Mouse (Mus musculus) kidney, embryonic 14.5 days (tissue): ENCODE results near the gene 4930563M21Rik. TPM values are rescaled to one million over a fixed set of nuclear protein-coding genes. Genes with fewer than 3 reads are reported as not detected.
"Not testable (repeated sequence)": the region's sequence is repeated elsewhere in the genome, so short reads cannot be mapped to it uniquely, and the experiment has no call there.

Experiments used
- ATAC-seq: fragments of 200-750 bp; cut with Nextera tagmentation; 2 replicates; pipeline ENCODE4 v1.8.0; 2017; ENCODE audit warnings: moderate number of reproducible peaks, mild to moderate bottlenecking, moderate TSS enrichment, moderate library complexity; ENCODE audit not compliant: low FRiP score, low TSS enrichment
- H3K27ac ChIP-seq: fragments of 300-500 bp; sonication (generic); 2 replicates; pipeline ENCODE4 v1.5.1; 2014; ENCODE audit warnings: low read depth, mild to moderate bottlenecking, low read length, moderate library complexity, mixed read lengths
- H3K27me3 ChIP-seq: fragments of 300-500 bp; sonication (generic); 2 replicates; pipeline ENCODE4 v1.6.1; 2014; ENCODE audit warnings: mild to moderate bottlenecking, low read length; ENCODE audit not compliant: control insufficient read depth, insufficient read depth
- H3K36me3 ChIP-seq: fragments of 300-500 bp; sonication (generic); 2 replicates; pipeline ENCODE4 v1.6.1; 2014; ENCODE audit warnings: low read length, mixed read lengths; ENCODE audit not compliant: control insufficient read depth, insufficient read depth
- H3K4me1 ChIP-seq: fragments of 300-500 bp; sonication (generic); 2 replicates; pipeline ENCODE4 v1.6.1; 2014; ENCODE audit warnings: low read length, mixed read lengths; ENCODE audit not compliant: control insufficient read depth, insufficient read depth
- H3K4me2 ChIP-seq: fragments of 300-500 bp; sonication (generic); replicated peaks from 2 replicates; pipeline ENCODE4 v1.6.1; 2014; ENCODE audit warnings: low read depth, mild to moderate bottlenecking, low read length
- H3K4me3 ChIP-seq: fragments of 300-500 bp; sonication (generic); 2 replicates; pipeline ENCODE4 v1.5.1; 2014; ENCODE audit warnings: mild to moderate bottlenecking, low read length
- H3K9ac ChIP-seq: fragments of 300-500 bp; sonication (generic); 2 replicates; pipeline ENCODE4 v1.6.1; 2014; ENCODE audit warnings: low read depth, mild to moderate bottlenecking, low read length, moderate library complexity
- H3K9me3 ChIP-seq: fragments of 300-500 bp; sonication (generic); 2 replicates; pipeline ENCODE4 v1.6.1; 2016; ENCODE audit warnings: low read length; ENCODE audit not compliant: control insufficient read depth
- WGBS: fragments of 180-500 bp; shearing (Covaris S2); extraction: QIAGEN DNeasy Blood & Tissue Kit; methylation state at CpG from one replicate; pipeline ENCODE4 v1.1.7; 2014; 5-methylcytosine and 5-hydroxymethylcytosine counted together
- polyA plus RNA-seq: library from polyadenylated mRNA; unstranded; fragments of >200 nt; fragmentation: Nextera tagmentation; extraction: Ambion mirVana; gene quantifications from 2 replicates; pipeline ENCODE4 v1.2.1, GENCODE M21; 2014

The 4930563M21Rik gene
- polyA plus RNA-seq: not detected in 2 replicates

- Histone ChIP-seq H3K27me3 (no peaks in the 10 kb centered on the region), H3K27ac (no peak within 1 kb of the TSS), H3K36me3 (no peaks in the 10 kb centered on the region), H3K4me2 (no peak within 1 kb of the TSS), H3K9me3 (no peaks in the 10 kb centered on the region), H3K4me1 (no peaks in the 10 kb centered on the region), H3K4me3 (no peak within 1 kb of the TSS), H3K9ac (no peak within 1 kb of the TSS)
- no peak for ATAC-seq
- 81% methylated on average over 4 of the region's 4 CpGs for WGBS
Observed at GRCm38 (mm10) chr9:56010450-56010849, at the start of gene 4930563M21Rik. TSS of gene 4930563M21Rik (minus strand) at chr9:56010550.

GRCm38 (mm10) chr9:56056147-56056546 is 45.8 kb upstream of the 4930563M21Rik start:
- Histone ChIP-seq H3K27me3 (no peaks in the 10 kb centered on the region), H3K9me3 (no peaks in the 10 kb centered on the region), H3K4me2 (no peak overlapping the region), H3K4me3 (no peak overlapping the region), H3K9ac (no peak overlapping the region), H3K36me3 (peaks cover 70% of the 10 kb centered on the region), H3K27ac (no peak overlapping the region), H3K4me1 (no peaks in the 10 kb centered on the region)
- WGBS: 97% methylated on average over 6 of the region's 6 CpGs
- no peak for ATAC-seq

DNA sequence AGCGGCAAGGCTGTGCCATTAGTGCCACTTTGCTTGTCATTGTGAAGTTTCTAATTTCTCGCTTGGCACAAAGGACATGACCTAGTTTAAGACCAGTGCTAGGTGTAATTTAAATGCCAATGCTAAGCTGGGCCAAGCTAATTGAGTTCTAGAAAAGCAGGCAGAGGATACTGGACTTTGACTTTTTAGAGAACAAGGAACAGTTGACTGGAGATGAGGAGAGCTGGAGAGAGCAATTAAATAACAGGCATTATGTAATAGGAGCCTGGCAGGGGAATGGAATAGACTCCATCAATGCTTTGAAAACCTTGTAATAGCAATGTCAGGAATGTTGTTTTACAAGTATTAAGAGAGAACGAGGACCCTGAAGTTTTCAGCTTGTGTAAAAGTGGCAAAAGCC is 43.4 kb upstream of the 4930563M21Rik start:
- H3K27me3 ChIP-seq: no peaks in the 10 kb centered on the region
- 63% methylated on average over 3 of the region's 3 CpGs for WGBS
- H3K4me1 ChIP-seq: no peaks in the 10 kb centered on the region
- H3K27ac ChIP-seq: no peak overlapping the region
- no peak overlapping the region for H3K4me3 ChIP-seq
- H3K9me3 ChIP-seq: no peaks in the 10 kb centered on the region
- ATAC-seq: no peak
- H3K36me3 ChIP-seq: peaks cover 53% of the 10 kb centered on the region
- H3K4me2 ChIP-seq: no peak overlapping the region
- H3K9ac ChIP-seq: no peak overlapping the region

- no peaks in the 10 kb centered on the region for H3K9me3 ChIP-seq
- H3K27me3 ChIP-seq: no peaks in the 10 kb centered on the region
- peaks cover 20% of the 10 kb centered on the region; the same call in 1 of the 2 replicates for H3K36me3 ChIP-seq
- peak overlapping the region; percentile 63 for H3K4me2 ChIP-seq
- peak overlapping the region; percentile 96 for H3K27ac ChIP-seq
- peak overlapping the region; percentile 80 for H3K4me3 ChIP-seq
- peaks cover 12% of the 10 kb centered on the region; the same call in 1 of the 2 replicates for H3K4me1 ChIP-seq
- peak overlapping the region; percentile 96 for H3K9ac ChIP-seq
- 0 out of 2 replicates have a peak, but pooled peaks have one; percentile 81 for ATAC-seq
- under 1% methylated on average over 16 of the region's 16 CpGs for WGBS
Observed at GRCm38 (mm10) chr9:56042181-56042621, 31.9 kb upstream of the 4930563M21Rik start.

DNA sequence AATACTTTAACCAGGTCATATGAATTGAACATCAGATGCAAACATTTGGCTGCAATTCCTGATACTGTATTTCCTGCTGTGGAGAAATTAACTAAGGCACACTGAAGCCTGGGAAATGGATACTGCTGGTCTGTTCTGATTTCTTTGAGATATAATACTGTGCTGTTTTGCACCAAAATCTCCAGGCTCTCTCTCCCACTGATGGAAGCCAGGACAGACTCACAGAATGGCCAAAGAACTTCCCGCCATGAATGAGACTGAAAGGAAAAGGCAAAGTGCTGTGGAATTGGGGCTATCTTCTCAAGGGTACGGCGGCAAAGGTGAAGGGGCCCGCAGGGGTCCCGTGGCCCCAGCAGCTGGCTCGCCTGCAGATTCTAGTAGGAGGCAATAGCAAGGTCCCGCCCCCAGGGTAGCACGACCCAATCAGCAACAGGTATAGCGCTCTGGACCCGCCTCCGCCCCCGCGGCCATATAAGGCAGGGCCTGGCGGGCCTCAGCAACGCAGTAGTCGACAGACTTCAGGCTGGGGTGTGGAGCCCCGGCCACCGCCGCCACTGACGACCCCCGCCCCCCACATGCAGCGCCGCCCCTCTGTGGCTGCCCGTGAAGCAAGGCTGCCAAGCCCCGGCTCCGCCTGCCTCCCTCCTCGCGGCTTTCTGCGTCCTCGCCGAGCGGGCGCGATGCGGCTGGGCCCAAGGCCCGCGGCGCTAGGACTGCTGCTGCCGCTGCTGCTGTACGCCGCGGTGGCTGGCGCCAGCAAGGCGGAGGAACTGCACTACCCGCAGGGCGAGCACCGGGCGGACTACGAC is 31.2 kb upstream of the 4930563M21Rik start, which contains the start of gene Rcn2:
TSS of gene Rcn2 (plus strand) at position 474 of the 809 bp plus-strand sequence.
- Histone ChIP-seq H3K9ac (peak within 1 kb of the TSS; percentile 96), H3K4me1 (peaks cover 12% of the 10 kb centered on the region; the same call in 1 of the 2 replicates), H3K27me3 (no peaks in the 10 kb centered on the region), H3K4me3 (peak within 1 kb of the TSS; percentile 80), H3K27ac (peak within 1 kb of the TSS; percentile 96), H3K4me2 (peak within 1 kb of the TSS; percentile 63), H3K36me3 (peaks cover 20% of the 10 kb centered on the region; the same call in 1 of the 2 replicates), H3K9me3 (no peaks in the 10 kb centered on the region)
- ATAC-seq: peak; percentile 100
- under 1% methylated on average over 48 of the region's 49 CpGs for WGBS

DNA sequence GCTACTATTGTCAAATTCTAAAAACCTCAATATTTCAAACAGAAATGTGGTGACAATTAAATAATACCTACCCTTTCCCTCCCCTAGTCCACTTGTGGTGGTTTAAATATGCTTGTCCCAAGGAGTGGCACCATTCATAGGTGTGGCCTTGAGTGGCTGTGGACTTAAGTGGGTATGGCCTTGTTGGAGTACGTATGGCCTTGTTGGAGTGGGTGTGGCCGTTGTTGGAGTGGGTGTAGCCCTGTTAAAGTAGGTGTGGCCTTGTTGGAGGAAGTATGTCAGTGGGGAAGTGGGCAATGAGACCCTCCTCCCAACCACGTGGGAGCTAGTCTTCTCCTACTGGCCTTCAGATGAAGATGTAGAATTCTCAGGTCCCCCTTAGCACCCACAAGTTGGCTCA is 21.9 kb upstream of the 4930563M21Rik start:
- WGBS: 74% methylated on average over 3 of the region's 3 CpGs
- Histone ChIP-seq H3K4me3 (no peak overlapping the region), H3K9me3 (no peaks in the 10 kb centered on the region), H3K27ac (no peak overlapping the region), H3K4me2 (no peak overlapping the region), H3K36me3 (no peaks in the 10 kb centered on the region), H3K4me1 (no peaks in the 10 kb centered on the region), H3K27me3 (no peaks in the 10 kb centered on the region), H3K9ac (no peak overlapping the region)
- ATAC-seq: no peak

- WGBS: 88% methylated on average over 16 of the region's 16 CpGs
- H3K4me1 ChIP-seq: no peaks in the 10 kb centered on the region
Observed at GRCm38 (mm10) chr9:56027292-56027691, 16.9 kb upstream of the 4930563M21Rik start.

DNA sequence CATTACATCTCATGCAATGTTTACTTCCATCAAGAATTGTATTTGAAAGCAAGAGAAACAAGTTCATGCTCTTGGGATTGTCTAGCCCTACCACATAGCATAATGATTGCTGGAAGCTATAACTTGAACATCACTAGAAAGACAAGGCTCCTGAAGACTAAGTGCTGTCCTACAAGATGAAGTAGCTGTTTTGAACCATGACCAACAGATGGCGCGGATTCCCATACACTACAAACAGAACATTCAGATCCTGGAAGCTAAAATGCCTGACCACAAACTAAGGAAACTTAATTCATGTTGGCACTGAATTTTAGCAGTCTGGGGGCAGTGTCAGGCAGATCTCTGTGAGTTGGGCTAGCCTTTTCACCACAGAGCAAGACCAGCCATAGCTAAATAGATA is 14.4 kb upstream of the 4930563M21Rik start:
- 53% methylated on average over 2 of the region's 2 CpGs for WGBS
- H3K4me1 ChIP-seq: no peaks in the 10 kb centered on the region
- ATAC-seq: no peak

More at GRCm38 (mm10) chr9:56027292-56027691, 16.9 kb upstream of the 4930563M21Rik start:
- ATAC-seq: no peak
- Histone ChIP-seq H3K4me2 (no peak overlapping the region), H3K9me3 (no peaks in the 10 kb centered on the region), H3K27me3 (no peaks in the 10 kb centered on the region), H3K36me3 (no peaks in the 10 kb centered on the region), H3K27ac (no peak overlapping the region), H3K4me3 (no peak overlapping the region), H3K9ac (no peak overlapping the region)

GRCm38 (mm10) chr9:56004679-56005078 is 5.7 kb downstream of the 4930563M21Rik start:
- not testable (repeated sequence) for H3K9ac ChIP-seq, H3K27ac ChIP-seq, ATAC-seq, H3K9me3 ChIP-seq, H3K4me3 ChIP-seq, H3K4me2 ChIP-seq, H3K36me3 ChIP-seq, H3K4me1 ChIP-seq, H3K27me3 ChIP-seq
- no CpG with 5 or more reads among the region's 2 CpGs for WGBS

More for the DNA sequence above, 14.4 kb upstream of the 4930563M21Rik start:
- H3K4me2 ChIP-seq: no peak overlapping the region
- H3K27ac ChIP-seq: no peak overlapping the region
- H3K4me3 ChIP-seq: no peak overlapping the region
- no peaks in the 10 kb centered on the region for H3K9me3 ChIP-seq
- no peaks in the 10 kb centered on the region for H3K27me3 ChIP-seq
- H3K36me3 ChIP-seq: no peaks in the 10 kb centered on the region
- no peak overlapping the region for H3K9ac ChIP-seq
